Mouse (Mus musculus) ES-E14 (cell line): ENCODE measurements around the gene Bpifa3. TPM values are rescaled to one million over a fixed set of nuclear protein-coding genes. Genes with fewer than 3 reads are reported as not detected.

Source experiments
- DNase-seq: peaks from one replicate; pipeline ENCODE4 v3.0.0-alpha.2; 2013; ENCODE audit warnings: low read depth, low spot score
- H3K27ac ChIP-seq: 2 replicates; pipeline ENCODE4 v1.5.1; 2012; ENCODE audit warnings: low read depth, mild to moderate bottlenecking, low read length, moderate library complexity, mixed read lengths; ENCODE audit not compliant: poor library complexity, insufficient read depth, severe bottlenecking
- H3K36me3 ChIP-seq: 2 replicates; pipeline ENCODE4 v1.6.1; 2012; ENCODE audit warnings: mild to moderate bottlenecking, low read length, moderate library complexity, mixed read lengths; ENCODE audit not compliant: control insufficient read depth, poor library complexity, insufficient read depth, severe bottlenecking
- H3K4me1 ChIP-seq, 2 experiments: fragments of 150-350 bp in 1 of 2; sonication (generic) in 1 of 2; 2 replicates each; pipeline ENCODE4 v1.6.1; 2012; ENCODE audit warnings: low read length in 2 of 2, mild to moderate bottlenecking in 1 of 2, mixed read lengths in 1 of 2; ENCODE audit not compliant: control insufficient read depth in 2 of 2, insufficient read depth in 2 of 2, poor library complexity in 1 of 2
- H3K4me3 ChIP-seq, 2 experiments: fragments of 150-350 bp in 1 of 2; sonication (generic) in 1 of 2; 2 replicates each; pipeline ENCODE4 v1.5.1; 2012; ENCODE audit warnings: low read length in 2 of 2, low read depth in 1 of 2, mild to moderate bottlenecking in 1 of 2, mixed read lengths in 1 of 2; ENCODE audit not compliant: insufficient read depth in 1 of 2, poor library complexity in 1 of 2, severe bottlenecking in 1 of 2
- H3K9ac ChIP-seq: 2 replicates; pipeline ENCODE4 v1.6.1; 2012; ENCODE audit warnings: low read depth, mild to moderate bottlenecking, low read length, mixed read lengths; ENCODE audit not compliant: poor library complexity, insufficient read depth, severe bottlenecking
- H3K9me3 ChIP-seq: fragments of 150-350 bp; sonication (generic); 2 replicates; pipeline ENCODE4 v1.6.1; 2012; ENCODE audit warnings: low read depth, mild to moderate bottlenecking, low read length; ENCODE audit not compliant: control insufficient read depth, insufficient read depth
- CHD2 ChIP-seq: IDR thresholded peaks from 2 replicates; pipeline ENCODE4 v1.6.1; 2014; ENCODE audit warnings: mild to moderate bottlenecking, low read depth, low read length, inconsistent platforms
- HCFC1 ChIP-seq: IDR thresholded peaks from 2 replicates; pipeline ENCODE4 v1.6.1; 2012; ENCODE audit warnings: low read length, inconsistent platforms, borderline replicate concordance; ENCODE audit not compliant: insufficient read depth
- MAFK ChIP-seq: IDR thresholded peaks from 2 replicates; pipeline ENCODE4 v1.6.1; 2014; ENCODE audit warnings: mild to moderate bottlenecking, low read depth, low read length, inconsistent platforms; ENCODE audit not compliant: insufficient read depth
- ZC3H11A ChIP-seq: IDR thresholded peaks from 2 replicates; pipeline ENCODE4 v1.6.1; 2012; ENCODE audit warnings: low read depth, mild to moderate bottlenecking, inconsistent platforms, low read length, borderline replicate concordance
- ZNF384 ChIP-seq: IDR thresholded peaks from 2 replicates; pipeline ENCODE4 v1.6.1; 2012; ENCODE audit warnings: low read depth, low read length, inconsistent platforms
- in situ Hi-C, 2 experiments: fragments of 600-800 bp; cut with MboI; formaldehyde crosslinking; loops; one replicate each; pipeline ENCODE4 v1.15.1; 2025; ENCODE audit warnings: low sequenced_read_pairs in 2 of 2, inconsistent platforms in 1 of 2; ENCODE audit not compliant: unreplicated experiment in 2 of 2
- total RNA-seq: library from RNA; depleted of rRNA; stranded (reverse); fragments of 300-350 nt; gene quantifications from 2 replicates; pipeline ENCODE4 v1.2.3, GENCODE M21; 2012; rRNA removed

The Bpifa3 gene
- total RNA-seq, 1 experiment: not detected

- Histone ChIP-seq H3K9ac (no peak overlapping the region), H3K36me3 (no peaks in the 10 kb centered on the region), H3K4me1 (0 out of 4 replicates have a peak, but pooled peaks cover 0 to 4% of the 10 kb centered on the region in 2 experiments), H3K9me3 (no peaks in the 10 kb centered on the region), H3K27ac (no peak overlapping the region), H3K4me3 (no peak overlapping the region)
- no peak for TF ChIP-seq MAFK
- TF ChIP-seq CHD2: no peak
- TF ChIP-seq HCFC1: no peak
- TF ChIP-seq ZC3H11A: no peak
- no peak for TF ChIP-seq ZNF384
- no peak for DNase-seq
- in situ Hi-C loops: no loop called here
These were observed 55.6 kb downstream of the Bpifa3 start for GRCm38 (mm10) chr2:154185748-154186147.

DNA sequence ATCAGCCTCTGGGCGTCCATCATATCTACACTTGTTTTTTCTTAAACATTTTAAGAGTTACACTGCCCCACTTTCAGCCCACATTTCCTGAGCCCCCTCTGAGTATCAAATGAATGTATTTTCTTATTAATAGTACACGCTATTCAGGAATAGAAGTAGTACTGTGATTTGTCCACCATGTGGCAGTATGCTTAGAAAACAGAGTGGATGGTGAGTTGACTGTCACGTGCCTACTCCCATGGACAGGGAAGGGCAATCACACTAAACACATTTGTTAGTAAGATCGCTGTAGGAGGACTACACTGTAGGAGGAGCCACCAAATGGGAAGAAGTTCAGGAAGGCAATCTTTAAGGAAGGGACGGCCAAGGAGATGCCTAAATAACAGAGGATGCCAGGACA is 57.3 kb downstream of the Bpifa3 start:
- Histone ChIP-seq H3K9me3 (no peaks in the 10 kb centered on the region), H3K4me1 (0 out of 4 replicates have a peak, but pooled peaks cover 0 to 4% of the 10 kb centered on the region in 2 experiments), H3K9ac (no peak overlapping the region), H3K36me3 (no peaks in the 10 kb centered on the region), H3K4me3 (no peak overlapping the region), H3K27ac (no peak overlapping the region)
- DNase-seq: peak; percentile 39
- TF ChIP-seq CHD2: no peak
- TF ChIP-seq MAFK: no peak
- TF ChIP-seq ZC3H11A: 0 out of 2 replicates have a peak, but pooled peaks have one; percentile 15
- no peak for TF ChIP-seq ZNF384
- TF ChIP-seq HCFC1: no peak
- in situ Hi-C loops: no loop called here

Other genes starting within 250 kb of the Bpifa3 start
- gene Bpifb6, start 229.9 kb upstream of the Bpifa3 start, total RNA-seq: not detected in 2 replicates
- gene Bpifb3, start 212.1 kb upstream of the Bpifa3 start, total RNA-seq: not detected in 2 replicates
- not detected in 2 replicates for gene Bpifb4, start 192.1 kb upstream of the Bpifa3 start, total RNA-seq
- not detected in 2 replicates for gene Bpifa6, start 155.4 kb upstream of the Bpifa3 start, total RNA-seq
- not detected in 2 replicates for gene Bpifa2, start 122.1 kb upstream of the Bpifa3 start, total RNA-seq
- not detected in 2 replicates for gene Bpifa1, start 12.5 kb downstream of the Bpifa3 start, total RNA-seq
- not detected in 2 replicates for gene Bpifa5, start 32.3 kb downstream of the Bpifa3 start, total RNA-seq
- gene Bpifb1, start 60.5 kb downstream of the Bpifa3 start, total RNA-seq: 0.11 and 0.18 TPM in 2 replicates
- 0.36 TPM in 1 of 2 replicates, not detected in the other for gene Bpifb5, start 93.4 kb downstream of the Bpifa3 start, total RNA-seq
- not detected in 2 replicates for gene Bpifb9a, start 127.5 kb downstream of the Bpifa3 start, total RNA-seq
- not detected in 2 replicates for gene Bpifb9b, start 176.9 kb downstream of the Bpifa3 start, total RNA-seq
- gene Cdk5rap1, start 242.7 kb downstream of the Bpifa3 start, total RNA-seq: 30.0 and 33.2 TPM in 2 replicates